Mouse (Mus musculus) bone marrow macrophage, adult 2 months (primary cell): ENCODE measurements around the gene Epha8.

Experiments
- CTCF ChIP-seq: IDR thresholded peaks from 2 replicates; pipeline ENCODE4 v1.5.1; 2012; ENCODE audit warnings: low read depth, mild to moderate bottlenecking, low read length, moderate library complexity
- POLR2A ChIP-seq: IDR thresholded peaks from 2 replicates; pipeline ENCODE4 v1.6.1; 2012; ENCODE audit warnings: mild to moderate bottlenecking, low read depth, low read length, borderline replicate concordance

GRCm38 (mm10) chr4:136937344-136937743 lies 19.3 kb downstream of the Epha8 start:
- TF ChIP-seq POLR2A (no peak), CTCF (no peak)
